Mouse (Mus musculus): ENCODE measurements around the gene Vav2.

DNA sequence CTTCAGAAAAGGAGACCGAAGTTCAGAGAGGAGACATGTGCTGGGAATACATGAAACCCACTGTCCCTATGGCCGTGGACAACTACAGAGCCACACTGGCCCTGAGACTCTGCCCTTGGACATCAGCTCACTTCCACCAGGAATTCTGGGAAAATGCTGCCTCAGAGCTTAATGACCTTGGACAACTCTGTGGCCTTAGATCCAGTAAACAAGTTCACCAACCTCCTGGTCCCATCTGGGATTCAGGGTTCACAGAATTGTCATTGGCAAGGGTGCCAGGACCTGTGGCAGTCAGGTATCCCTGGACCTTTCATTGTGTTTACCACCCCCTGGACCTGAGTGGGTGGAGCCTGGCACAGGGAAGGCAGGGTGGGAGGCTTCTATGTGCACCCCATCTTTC, 211.3 kb downstream of the Vav2 start:
- TF ChIP-seq CTCF (IDR thresholded peaks at IDR 0.05; ENCODE audit: control insufficient read depth, insufficient read depth, low read length) (no peak), POLR2A (IDR thresholded peaks at IDR 0.05; ENCODE audit: borderline replicate concordance, control insufficient read depth, low read depth, low read length) (no peak)

Data from bone marrow, adult 2 months (tissue).